Mouse (Mus musculus) midbrain, embryonic 11.5 days (tissue): ENCODE results near the gene Ndnf. TPM values are rescaled to one million over a fixed set of nuclear protein-coding genes. Genes with fewer than 3 reads are reported as not detected.

Experiments
- ATAC-seq: fragments of 200-750 bp; cut with Nextera tagmentation; 2 replicates; pipeline ENCODE4 v1.8.0; 2017; ENCODE audit warnings: moderate TSS enrichment, moderate library complexity; ENCODE audit not compliant: low FRiP score
- DNase-seq: peaks from one replicate; pipeline ENCODE4 v3.0.0; 2015; ENCODE audit warnings: low spot score; ENCODE audit errors: missing footprints
- H3K27ac ChIP-seq: fragments of 300-500 bp; sonication (generic); 2 replicates; pipeline ENCODE4 v1.5.1; 2014; ENCODE audit warnings: low read depth, low read length
- H3K27me3 ChIP-seq: fragments of 300-500 bp; sonication (generic); 2 replicates; pipeline ENCODE4 v1.6.1; 2014; ENCODE audit warnings: mild to moderate bottlenecking, low read length, moderate library complexity, mixed read lengths; ENCODE audit not compliant: control insufficient read depth, insufficient read depth
- H3K36me3 ChIP-seq: fragments of 300-500 bp; sonication (generic); 2 replicates; pipeline ENCODE4 v1.6.1; 2014; ENCODE audit warnings: mild to moderate bottlenecking, low read length, moderate library complexity, mixed read lengths; ENCODE audit not compliant: control insufficient read depth, insufficient read depth
- H3K4me1 ChIP-seq: fragments of 300-500 bp; sonication (generic); 2 replicates; pipeline ENCODE4 v1.6.1; 2014; ENCODE audit warnings: low read length; ENCODE audit not compliant: control insufficient read depth, insufficient read depth
- H3K4me2 ChIP-seq: fragments of 300-500 bp; sonication (generic); 2 replicates; pipeline ENCODE4 v1.6.1; 2014; ENCODE audit warnings: mild to moderate bottlenecking, moderate library complexity
- H3K4me3 ChIP-seq: fragments of 300-500 bp; sonication (generic); 2 replicates; pipeline ENCODE4 v1.5.1; 2014; ENCODE audit warnings: low read depth, low read length
- H3K9ac ChIP-seq: fragments of 300-500 bp; sonication (generic); 2 replicates; pipeline ENCODE4 v1.6.1; 2014; ENCODE audit warnings: low read length
- H3K9me3 ChIP-seq: fragments of 300-500 bp; sonication (generic); 2 replicates; pipeline ENCODE4 v1.6.1; 2016; ENCODE audit warnings: low read length; ENCODE audit not compliant: control insufficient read depth
- WGBS: fragments of 180-500 bp; shearing (Covaris S2); extraction: QIAGEN DNeasy Blood & Tissue Kit; methylation state at CpG from one replicate; pipeline ENCODE4 v1.1.7; 2014; 5-methylcytosine and 5-hydroxymethylcytosine counted together
- polyA plus RNA-seq: library from polyadenylated mRNA; unstranded; fragments of >200 nt; fragmentation: Nextera tagmentation; extraction: Ambion mirVana; gene quantifications from 2 replicates; pipeline ENCODE4 v1.2.1, GENCODE M21; 2014

The Ndnf gene
- polyA plus RNA-seq, 1 experiment from 2014 or later = 10.5 TPM

- no peak overlapping the region for H3K4me3 ChIP-seq
- WGBS = 82% methylated on average over 4 of the region's 4 CpGs
- no peaks in the 10 kb centered on the region for H3K9me3 ChIP-seq
- DNase-seq = no peak
- H3K4me1 ChIP-seq = no peaks in the 10 kb centered on the region
- H3K9ac ChIP-seq = no peak overlapping the region
- no peak overlapping the region for H3K4me2 ChIP-seq
- H3K27ac ChIP-seq = no peak overlapping the region
- no peaks in the 10 kb centered on the region for H3K27me3 ChIP-seq
- no peak for ATAC-seq
- no peaks in the 10 kb centered on the region for H3K36me3 ChIP-seq
Observed at GRCm38 (mm10) chr6:65661272-65661671, 10.1 kb upstream of the Ndnf start.

DNA sequence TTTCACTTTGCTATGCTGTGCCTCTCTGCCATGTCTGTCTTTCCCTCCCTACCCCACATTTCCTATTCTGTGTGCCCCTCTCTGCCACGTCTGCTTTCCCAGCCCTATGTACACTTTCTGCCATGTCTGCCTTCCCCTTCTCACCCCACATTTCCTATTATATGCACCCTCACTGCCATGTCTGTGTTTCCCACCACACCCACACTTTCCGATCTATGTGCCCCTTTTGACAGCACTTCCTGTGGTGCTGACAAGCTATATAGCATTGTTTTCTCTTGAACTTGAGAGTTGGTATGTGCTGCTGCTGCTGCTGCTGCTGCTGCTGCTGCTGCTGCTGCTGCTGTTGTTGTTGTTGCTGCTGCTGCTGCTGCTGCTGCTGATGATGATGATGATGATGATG lies 9.3 kb upstream of the Ndnf start:
- Histone ChIP-seq H3K27me3 (no peaks in the 10 kb centered on the region), H3K4me2 (no peak overlapping the region), H3K36me3 (no peaks in the 10 kb centered on the region), H3K4me1 (no peaks in the 10 kb centered on the region), H3K9ac (no peak overlapping the region), H3K9me3 (no peaks in the 10 kb centered on the region), H3K27ac (no peak overlapping the region), H3K4me3 (no peak overlapping the region)
- ATAC-seq = no peak
- 58% methylated on average over 2 of the region's 2 CpGs for WGBS
- DNase-seq = no peak

DNA sequence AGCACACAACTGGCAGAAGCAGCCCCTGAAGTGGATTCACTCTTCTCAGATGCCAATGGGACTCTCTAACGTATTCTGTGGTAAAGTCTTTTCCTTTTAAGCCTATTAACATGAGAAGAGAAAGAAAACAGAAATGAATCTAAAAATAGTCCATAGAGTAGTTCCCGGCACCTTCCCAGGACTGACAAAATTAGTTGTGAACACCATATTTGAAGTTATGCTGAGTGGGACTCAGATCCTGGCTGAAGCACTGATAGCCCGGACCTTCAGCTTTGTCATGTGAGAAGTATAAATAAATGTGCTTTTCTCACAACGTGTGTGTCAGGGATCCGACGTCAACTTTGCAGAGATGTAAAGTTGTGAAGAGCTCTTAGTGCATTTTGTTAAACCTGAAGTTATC lies 7.4 kb upstream of the Ndnf start:
- WGBS = 81% methylated on average over 6 of the region's 6 CpGs

GRCm38 (mm10) chr6:65666295-65666694 lies 5.1 kb upstream of the Ndnf start:
- Histone ChIP-seq H3K9ac (no peak overlapping the region), H3K4me2 (no peak overlapping the region), H3K36me3 (no peaks in the 10 kb centered on the region), H3K9me3 (no peaks in the 10 kb centered on the region), H3K4me3 (no peak overlapping the region), H3K27ac (no peak overlapping the region), H3K27me3 (no peaks in the 10 kb centered on the region), H3K4me1 (no peaks in the 10 kb centered on the region)
- no peak for ATAC-seq
- 90% methylated on average over 3 of the region's 3 CpGs for WGBS
- no peak for DNase-seq

More for the DNA sequence above, 7.4 kb upstream of the Ndnf start:
- DNase-seq = no peak
- no peak for ATAC-seq
- no peaks in the 10 kb centered on the region for H3K4me1 ChIP-seq
- no peak overlapping the region for H3K4me3 ChIP-seq
- H3K36me3 ChIP-seq = no peaks in the 10 kb centered on the region
- no peak overlapping the region for H3K27ac ChIP-seq
- H3K27me3 ChIP-seq = no peaks in the 10 kb centered on the region
- no peaks in the 10 kb centered on the region for H3K9me3 ChIP-seq
- no peak overlapping the region for H3K9ac ChIP-seq
- no peak overlapping the region for H3K4me2 ChIP-seq

- WGBS = 36% methylated on average over 2 of the region's 2 CpGs
- ATAC-seq (no peak), DNase-seq (no peak)
- H3K4me3 ChIP-seq = no peak overlapping the region
- no peak overlapping the region for H3K9ac ChIP-seq
- H3K27me3 ChIP-seq = no peaks in the 10 kb centered on the region
- no peaks in the 10 kb centered on the region; the same call in 1 of the 2 replicates for H3K4me1 ChIP-seq
- no peaks in the 10 kb centered on the region for H3K36me3 ChIP-seq
- no peaks in the 10 kb centered on the region for H3K9me3 ChIP-seq
- peak overlapping the region; percentile 92; the same call in 1 of the 2 replicates for H3K4me2 ChIP-seq
- no peak overlapping the region for H3K27ac ChIP-seq
Observed at GRCm38 (mm10) chr6:65669971-65670370, 1.4 kb upstream of the Ndnf start.

GRCm38 (mm10) chr6:65670981-65671411 lies 394 bp upstream of the Ndnf start:
- H3K4me2 ChIP-seq = peak overlapping the region; percentile 92
- no peaks in the 10 kb centered on the region for H3K27me3 ChIP-seq
- H3K9ac ChIP-seq = peak overlapping the region; percentile 80
- H3K36me3 ChIP-seq = no peaks in the 10 kb centered on the region
- peak overlapping the region; percentile 66 for H3K4me3 ChIP-seq
- DNase-seq (peak; percentile 96), ATAC-seq (peak; percentile 65)
- no peaks in the 10 kb centered on the region; the same call in 1 of the 2 replicates for H3K4me1 ChIP-seq
- WGBS = under 1% methylated on average over 21 of the region's 21 CpGs
- no peaks in the 10 kb centered on the region for H3K9me3 ChIP-seq
- peak overlapping the region; percentile 5; the same call in 1 of the 2 replicates for H3K27ac ChIP-seq

GRCm38 (mm10) chr6:65672131-65673031 lies 991 bp downstream of the Ndnf start:
- H3K4me2 ChIP-seq = peak overlapping the region; percentile 92
- no peaks in the 10 kb centered on the region for H3K27me3 ChIP-seq
- peak overlapping the region; percentile 66 for H3K4me3 ChIP-seq
- H3K27ac ChIP-seq = no peak overlapping the region; the same call in 1 of the 2 replicates
- ATAC-seq (peak; percentile 45), DNase-seq (peak; percentile 97)
- H3K36me3 ChIP-seq = no peaks in the 10 kb centered on the region
- peak overlapping the region; percentile 80 for H3K9ac ChIP-seq
- H3K9me3 ChIP-seq = no peaks in the 10 kb centered on the region
- H3K4me1 ChIP-seq = no peaks in the 10 kb centered on the region; the same call in 1 of the 2 replicates
- WGBS = under 1% methylated on average over 57 of the region's 57 CpGs

GRCm38 (mm10) chr6:65693938-65694337 lies 22.5 kb downstream of the Ndnf start:
- H3K9ac ChIP-seq = no peak overlapping the region
- no peaks in the 10 kb centered on the region for H3K27me3 ChIP-seq
- H3K4me2 ChIP-seq = no peak overlapping the region
- H3K4me3 ChIP-seq = no peak overlapping the region
- H3K4me1 ChIP-seq = no peaks in the 10 kb centered on the region
- DNase-seq = no peak
- ATAC-seq = no peak
- H3K9me3 ChIP-seq = no peaks in the 10 kb centered on the region
- H3K27ac ChIP-seq = no peak overlapping the region
- H3K36me3 ChIP-seq = no peaks in the 10 kb centered on the region

DNA sequence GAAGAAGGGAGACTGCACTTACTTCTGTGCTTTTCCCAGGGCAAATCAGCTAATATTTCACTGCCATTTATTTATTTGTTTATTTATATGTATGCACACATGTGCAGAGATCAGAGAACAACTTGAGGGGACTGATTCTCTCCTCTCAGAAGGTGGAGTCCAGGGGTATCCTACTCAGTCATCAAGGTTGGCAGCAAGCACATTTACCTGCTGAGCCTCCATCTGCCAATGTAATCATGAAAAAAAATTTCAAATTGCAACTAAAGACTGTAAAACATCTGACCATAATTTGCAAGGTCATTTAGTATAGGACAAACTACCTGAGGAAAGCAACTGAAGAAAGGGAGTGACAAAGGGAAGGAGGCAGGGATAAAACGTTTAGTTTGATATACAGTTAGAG lies 49.3 kb downstream of the Ndnf start:
- H3K27me3 ChIP-seq = no peaks in the 10 kb centered on the region
- DNase-seq = no peak
- H3K36me3 ChIP-seq = no peaks in the 10 kb centered on the region
- ATAC-seq = no peak
- no peaks in the 10 kb centered on the region for H3K4me1 ChIP-seq
- H3K4me3 ChIP-seq = no peak overlapping the region
- H3K9ac ChIP-seq = no peak overlapping the region
- H3K27ac ChIP-seq = no peak overlapping the region
- no peaks in the 10 kb centered on the region for H3K9me3 ChIP-seq
- WGBS = 62% methylated on average over 1 of the region's 1 CpGs
- no peak overlapping the region for H3K4me2 ChIP-seq
